Mouse (Mus musculus): Measurements from ENCODE around the gene Med13l. TPM values are rescaled to one million over a fixed set of nuclear protein-coding genes. Genes with fewer than 3 reads are reported as not detected.

Gene Med13l
- 10 to 100 TPM; 25.1 to 25.6 TPM for total RNA-seq (2021)
- long read RNA-seq, experiment 1, partial matches to known transcripts: 3 of 5 reads
- long read RNA-seq, experiment 1, other reads (novel, unspliced or antisense): 2 of 5 reads
- long read RNA-seq, experiment 2, partial matches to known transcripts: 4 of 4 reads
- long read RNA-seq, experiment 2, other reads (novel, unspliced or antisense): 0 of 4 reads

- peak; percentile 63 for DNase-seq (ENCODE audit: low spot score)
Observed at GRCm38 (mm10) chr5:118560385-118561085, at the start of gene Med13l. TSS of gene Med13l (plus strand) at chr5:118560679.

GRCm38 (mm10) chr5:118510969-118511368 is 49.5 kb upstream of the Med13l start:
- DNase-seq (ENCODE audit: low spot score): no peak

- DNase-seq (ENCODE audit: low spot score): peak; percentile 20
Observed at GRCm38 (mm10) chr5:118513005-118513404, 47.5 kb upstream of the Med13l start.

- peak; percentile 92 for DNase-seq (ENCODE audit: low spot score)
Observed at GRCm38 (mm10) chr5:118513629-118514526, 46.6 kb upstream of the Med13l start.

GRCm38 (mm10) chr5:118514527-118514831 is 46.0 kb upstream of the Med13l start:
- DNase-seq (ENCODE audit: low spot score): no peak

GRCm38 (mm10) chr5:118514842-118515241 is 45.6 kb upstream of the Med13l start:
- DNase-seq (ENCODE audit: low spot score): no peak

- DNase-seq (ENCODE audit: low spot score): no peak
Observed at GRCm38 (mm10) chr5:118515280-118515721, 45.2 kb upstream of the Med13l start.

- no peak for DNase-seq (ENCODE audit: low spot score)
Observed at GRCm38 (mm10) chr5:118516066-118516465, 44.4 kb upstream of the Med13l start.

- no peak for DNase-seq (ENCODE audit: low spot score)
Observed at GRCm38 (mm10) chr5:118516470-118516869, 44.0 kb upstream of the Med13l start.

- no peak for DNase-seq (ENCODE audit: low spot score)
Observed at GRCm38 (mm10) chr5:118520457-118520856, 40.0 kb upstream of the Med13l start.

- no peak for DNase-seq (ENCODE audit: low spot score)
Observed at GRCm38 (mm10) chr5:118524400-118524799, 36.1 kb upstream of the Med13l start.

GRCm38 (mm10) chr5:118525634-118526033 is 34.8 kb upstream of the Med13l start:
- DNase-seq (ENCODE audit: low spot score): no peak

GRCm38 (mm10) chr5:118526504-118526903 is 34.0 kb upstream of the Med13l start:
- DNase-seq (ENCODE audit: low spot score): no peak

GRCm38 (mm10) chr5:118529241-118529640 is 31.2 kb upstream of the Med13l start:
- no peak for DNase-seq (ENCODE audit: low spot score)

- DNase-seq (ENCODE audit: low spot score): no peak
Observed at GRCm38 (mm10) chr5:118532125-118532524, 28.4 kb upstream of the Med13l start.

- DNase-seq (ENCODE audit: low spot score): no peak
Observed at GRCm38 (mm10) chr5:118532659-118533058, 27.8 kb upstream of the Med13l start.

- no peak for DNase-seq (ENCODE audit: low spot score)
Observed at GRCm38 (mm10) chr5:118534407-118534921, 26.0 kb upstream of the Med13l start.

GRCm38 (mm10) chr5:118535130-118535529 is 25.3 kb upstream of the Med13l start:
- DNase-seq (ENCODE audit: low spot score): no peak

GRCm38 (mm10) chr5:118538487-118538886 is 22.0 kb upstream of the Med13l start:
- DNase-seq (ENCODE audit: low spot score): no peak

- no peak for DNase-seq (ENCODE audit: low spot score)
Observed at GRCm38 (mm10) chr5:118543816-118544215, 16.7 kb upstream of the Med13l start.

- no peak for DNase-seq (ENCODE audit: low spot score)
Observed at GRCm38 (mm10) chr5:118550493-118550892, 10.0 kb upstream of the Med13l start.

- DNase-seq (ENCODE audit: low spot score): no peak
Observed at GRCm38 (mm10) chr5:118553290-118553689, 7.2 kb upstream of the Med13l start.
